ENCODE assay signal across 14 mouse cellular contexts in genomic region chr13:31309083-31309621, GRCm38 (mm10).
A peak's percentile ranks its signal among the peaks of the same experiment; 100 is the strongest.
DNase-seq lines count a peak whose midpoint lies in the region; ATAC-seq and TF ChIP-seq lines count a peak whose summit lies in the region.
"Had no signal": no experiment of that assay in that cellular context is flagged by ENCODE, and none has a peak within 500 bp of the region (broad histone marks: within the 10 kb centered on the region; RNA-seq: fewer than 3 reads in every experiment).

No protein-coding gene starts in this region.

- no peak overlapping the region for H3K27ac ChIP-seq in hindbrain, postnatal 0 days
- no peak overlapping the region for H3K27ac ChIP-seq in hindbrain, embryonic 12.5 days
- H3K27ac ChIP-seq in stomach, embryonic 15.5 days = peak overlapping the region; percentile 63
- H3K27ac ChIP-seq: forebrain, embryonic 15.5 days; gastrocnemius, adult 2 months; limb, embryonic 12.5 days had no signal

- H3K4me1 ChIP-seq in hindbrain, postnatal 0 days (ENCODE audit: insufficient read depth, low read length) = peaks cover 6% of the 10 kb centered on the region; the same call in 1 of the 2 replicates
- H3K4me1 ChIP-seq in hindbrain, embryonic 12.5 days = no peaks in the 10 kb centered on the region
- 0 out of 2 replicates have a peak, but pooled peaks cover 10% of the 10 kb centered on the region for H3K4me1 ChIP-seq in stomach, embryonic 15.5 days
- H3K4me1 ChIP-seq: forebrain, embryonic 15.5 days had no signal

- 68% methylated on average over 6 of the region's 6 CpGs for WGBS in hindbrain, postnatal 0 days
- WGBS in hindbrain, embryonic 12.5 days = 73% methylated on average over 6 of the region's 6 CpGs
- 24% methylated on average over 6 of the region's 6 CpGs for WGBS in stomach, embryonic 15.5 days

- H3K9me3 ChIP-seq in hindbrain, postnatal 0 days (ENCODE audit: low read length) = no peaks in the 10 kb centered on the region
- no peaks in the 10 kb centered on the region for H3K9me3 ChIP-seq in hindbrain, embryonic 12.5 days (replicated peaks)
- no peaks in the 10 kb centered on the region for H3K9me3 ChIP-seq in stomach, embryonic 15.5 days
- H3K9me3 ChIP-seq: forebrain, embryonic 15.5 days; G1E; limb, embryonic 12.5 days had no signal

- no peak overlapping the region for H3K9ac ChIP-seq in hindbrain, postnatal 0 days (replicated peaks; ENCODE audit: low read length)
- H3K9ac ChIP-seq in hindbrain, embryonic 12.5 days = no peak overlapping the region
- H3K9ac ChIP-seq in stomach, embryonic 15.5 days = no peak overlapping the region
- H3K9ac ChIP-seq: forebrain, embryonic 15.5 days; limb, embryonic 12.5 days had no signal

- no peak overlapping the region for H3K4me3 ChIP-seq in hindbrain, postnatal 0 days (ENCODE audit: low read length)
- H3K4me3 ChIP-seq in hindbrain, embryonic 12.5 days = no peak overlapping the region
- H3K4me3 ChIP-seq in stomach, embryonic 15.5 days (replicated peaks) = no peak overlapping the region
- H3K4me3 ChIP-seq: forebrain, embryonic 15.5 days; gastrocnemius, adult 2 months; limb, embryonic 12.5 days had no signal

- no peaks in the 10 kb centered on the region for H3K27me3 ChIP-seq in hindbrain, postnatal 0 days (ENCODE audit: insufficient read depth, low read length)
- H3K27me3 ChIP-seq in hindbrain, embryonic 12.5 days = no peaks in the 10 kb centered on the region; the same call in 1 of the 2 replicates
- H3K27me3 ChIP-seq in stomach, embryonic 15.5 days (replicated peaks) = no peaks in the 10 kb centered on the region
- H3K27me3 ChIP-seq: forebrain, embryonic 15.5 days; limb, embryonic 12.5 days had no signal

- ATAC-seq in hindbrain, postnatal 0 days = no peak
- no peak for ATAC-seq in hindbrain, embryonic 12.5 days (ENCODE audit: low FRiP score)
- ATAC-seq in stomach, embryonic 15.5 days (ENCODE audit: insufficient read depth, low FRiP score, low read depth) = peak; percentile 78
- ATAC-seq: forebrain, embryonic 15.5 days had no signal

- TF ChIP-seq CTCF in hindbrain, postnatal 0 days (IDR thresholded peaks at IDR 0.05; ENCODE audit: low read depth) = no peak

- no peaks in the 10 kb centered on the region for H3K36me3 ChIP-seq in hindbrain, postnatal 0 days (ENCODE audit: insufficient read depth, low read length)
- H3K36me3 ChIP-seq in hindbrain, embryonic 12.5 days = no peaks in the 10 kb centered on the region
- no peaks in the 10 kb centered on the region for H3K36me3 ChIP-seq in stomach, embryonic 15.5 days
- H3K36me3 ChIP-seq: forebrain, embryonic 15.5 days; G1E; limb, embryonic 12.5 days had no signal

- peak; percentile 26 for DNase-seq in hindbrain, postnatal 0 days (ENCODE audit: low spot score)
- peak; percentile 11 to 40 for DNase-seq in lung, adult 18-20 months
- no peak for DNase-seq in lung, postnatal 4 days
- peak; percentile 7 to 29 for DNase-seq in kidney, postnatal 36 days
- no peak for DNase-seq in natural killer cell, adult 2 months (ENCODE audit: low spot score in 2 of 2)
- no peak for DNase-seq in left cerebral cortex, adult 18-20 months (ENCODE audit: low spot score in 2 of 2)
- DNase-seq: gastrocnemius, adult 2 months; heart, postnatal 14 days; retina, postnatal 1 day had no signal

- no peak overlapping the region for H3K4me2 ChIP-seq in hindbrain, postnatal 0 days (ENCODE audit: low read depth, low read length)
- no peak overlapping the region for H3K4me2 ChIP-seq in hindbrain, embryonic 12.5 days (replicated peaks)
- H3K4me2 ChIP-seq in stomach, embryonic 15.5 days = no peak overlapping the region
- H3K4me2 ChIP-seq: forebrain, embryonic 15.5 days; limb, embryonic 12.5 days had no signal

Comparison
In these comparisons a context has a peak if more than half of its experiments do, and no peak if none do; other contexts are left out.
1. DNase-seq: peak in hindbrain, postnatal 0 days (single experiment), lung, adult 18-20 months (2 of 2) and kidney, postnatal 36 days (2 of 2); none in lung, postnatal 4 days (0 of 2), natural killer cell, adult 2 months (0 of 2) and left cerebral cortex, adult 18-20 months (0 of 2).